Mouse (Mus musculus) E14TG2a.4 (cell line): ENCODE data around the gene Rps6kb2.

Source experiments
- CTCF ChIP-seq: conservative IDR thresholded peaks from 2 replicates; pipeline ENCODE4 v1.5.1; 2014; ENCODE audit warnings: low read length
- NANOG ChIP-seq: IDR thresholded peaks from 2 replicates; pipeline ENCODE4 v1.6.1; 2014; ENCODE audit warnings: borderline replicate concordance, low read length, mixed read lengths
- POU5F1 ChIP-seq: IDR thresholded peaks from 2 replicates; pipeline ENCODE4 v1.6.1; 2014; ENCODE audit warnings: low read length, borderline replicate concordance

GRCm38 (mm10) chr19:4145936-4146335 is 17.2 kb downstream of the Rps6kb2 start:
- TF ChIP-seq CTCF (no peak), NANOG (no peak), POU5F1 (no peak)
